Mouse (Mus musculus) brain, adult 2 months (tissue): ENCODE results near the gene Glrx3.
"Not testable (repeated sequence)": the region's sequence is repeated elsewhere in the genome, so short reads cannot be mapped to it uniquely, and the experiment has no call there.

ENCODE experiments used
- DNase-seq: peaks from one replicate; pipeline ENCODE4 v3.0.0; 2011; ENCODE audit warnings: low read depth, low spot score

Glrx3 gene

GRCm38 (mm10) chr7:137437440-137438178 is at the start of gene Glrx3:
Gene Glrx3 (plus strand): TSS chr7:137437614.
- peak; percentile 97 for DNase-seq

DNA sequence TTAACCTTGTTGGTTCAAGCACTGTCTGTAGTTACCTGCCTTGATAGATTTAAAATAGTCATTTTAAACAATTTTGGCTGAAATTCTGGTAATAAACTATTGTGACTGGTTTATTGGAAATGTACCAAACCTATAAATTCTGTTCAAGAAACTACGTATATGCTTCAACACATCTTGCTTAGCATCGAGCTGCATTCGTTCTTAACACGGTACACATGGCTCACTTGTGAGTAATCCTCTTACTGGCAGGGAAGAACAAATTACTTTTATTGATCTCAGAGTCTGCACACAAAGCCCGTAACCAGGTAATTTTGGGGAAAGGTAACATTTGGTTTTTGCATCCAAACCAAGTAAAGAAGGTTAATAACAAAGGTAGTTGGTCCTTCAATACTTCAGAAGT is 49.6 kb upstream of the Glrx3 start:
- no peak for DNase-seq

- no peak for DNase-seq
Observed at GRCm38 (mm10) chr7:137395421-137395820, 42.0 kb upstream of the Glrx3 start.

GRCm38 (mm10) chr7:137397361-137397910 is 40.0 kb upstream of the Glrx3 start:
- DNase-seq: no peak

- no peak for DNase-seq
Observed at GRCm38 (mm10) chr7:137398973-137399372, 38.4 kb upstream of the Glrx3 start.

DNA sequence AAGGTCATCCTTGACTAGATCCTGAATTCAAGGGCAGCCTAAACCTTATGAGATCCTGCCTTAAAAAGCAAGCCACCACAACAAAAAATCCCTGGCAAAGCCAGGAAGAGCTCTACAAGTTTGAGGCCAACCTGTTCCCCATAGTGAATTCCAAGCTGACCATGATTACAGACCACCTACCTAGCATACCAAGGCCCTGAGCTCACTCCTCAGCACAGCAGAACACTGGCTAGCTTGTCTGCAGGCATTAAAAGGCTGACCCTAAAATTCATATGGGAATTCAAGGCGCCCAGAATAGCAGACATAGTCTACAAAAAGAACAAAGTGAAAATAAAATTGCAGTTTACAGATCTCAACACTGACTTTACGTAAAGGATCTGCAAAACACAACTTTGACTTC is 33.3 kb upstream of the Glrx3 start:
- no peak for DNase-seq

GRCm38 (mm10) chr7:137407428-137408058 is 29.9 kb upstream of the Glrx3 start:
- no peak for DNase-seq

DNA sequence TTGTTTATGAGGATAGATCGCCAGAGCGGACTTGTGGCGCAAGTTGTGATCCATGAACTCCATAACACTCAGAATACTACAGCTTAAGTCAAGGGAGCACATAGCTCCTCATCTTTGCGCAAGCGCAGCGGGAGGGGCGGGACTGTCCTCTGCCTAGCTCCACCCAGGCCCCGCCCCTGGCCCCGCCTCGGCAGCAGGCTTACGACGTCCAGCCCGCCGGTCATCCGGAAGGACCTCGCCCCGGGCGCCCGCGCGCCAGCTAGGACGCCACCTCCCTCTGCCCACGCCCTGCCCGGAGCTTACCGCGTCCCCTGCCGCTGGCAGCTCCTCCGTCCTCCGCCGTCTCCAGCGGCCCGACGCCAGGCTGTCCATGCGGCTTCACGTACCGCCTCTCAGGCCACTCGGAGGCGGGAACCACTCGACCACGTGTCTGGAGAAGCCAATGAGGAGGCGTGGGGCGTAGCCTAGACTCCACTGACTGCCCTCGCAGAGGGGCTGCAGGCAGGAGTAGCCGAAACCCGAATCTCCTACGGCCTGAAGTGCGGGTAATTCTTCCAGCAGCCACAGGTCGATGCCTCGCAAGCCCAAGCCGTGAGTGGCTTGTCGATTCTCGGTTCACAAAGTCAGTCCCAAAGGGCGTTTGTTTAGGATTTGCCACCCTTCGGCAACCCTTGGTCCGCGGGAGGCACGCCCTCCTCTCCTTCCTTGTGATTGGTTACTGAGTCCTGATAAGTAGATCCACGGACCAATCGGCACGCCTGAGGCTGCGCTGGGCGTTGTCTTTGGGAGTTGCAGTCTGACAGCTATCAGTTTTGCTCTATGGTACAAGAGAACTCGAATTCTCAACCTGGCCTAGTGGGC is 26.8 kb upstream of the Glrx3 start, which contains the start of gene 9430038I01Rik:
Gene 9430038I01Rik (minus strand): TSS at position 426 of the 861 bp plus-strand sequence.
- peak; percentile 98 for DNase-seq

DNA sequence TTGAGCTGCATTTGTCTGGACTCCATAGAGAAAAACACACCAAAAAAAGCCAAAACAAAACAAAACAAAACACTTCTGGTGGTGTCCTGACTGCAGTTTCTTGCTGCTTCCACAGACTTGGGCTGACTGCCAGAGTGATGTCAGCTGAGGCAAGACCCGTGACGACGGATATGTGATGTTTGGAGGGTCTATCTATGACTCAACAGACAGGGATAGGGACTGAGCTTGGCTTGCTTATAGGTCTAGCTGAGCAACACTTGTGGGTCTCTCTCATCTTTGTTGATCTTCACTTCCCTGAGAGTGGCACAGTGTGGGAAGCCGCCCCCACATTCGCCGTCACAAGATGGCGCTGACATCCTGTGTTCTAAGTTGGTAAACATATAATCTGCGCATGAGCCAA is 22.7 kb upstream of the Glrx3 start:
- no peak for DNase-seq

DNA sequence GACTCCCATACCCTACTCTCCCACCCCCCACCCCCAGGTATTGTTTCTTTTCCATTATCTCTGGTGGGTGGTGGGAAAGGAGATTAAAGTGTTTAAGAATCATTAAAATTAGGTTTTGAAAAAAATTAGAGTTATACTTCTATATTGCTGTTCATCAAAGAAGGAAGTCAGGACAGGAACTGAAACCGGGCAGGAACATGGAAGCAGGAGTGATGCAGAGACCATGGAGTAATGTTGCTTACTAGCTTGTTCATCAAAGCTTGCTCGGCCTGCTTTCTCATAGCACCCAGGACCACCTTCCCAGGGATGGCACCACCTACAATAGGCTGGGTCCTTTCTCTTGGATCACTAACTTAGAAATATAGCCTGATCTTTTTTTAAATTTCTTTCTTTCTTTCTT is 16.9 kb upstream of the Glrx3 start:
- no peak for DNase-seq

GRCm38 (mm10) chr7:137421236-137421635 is 16.2 kb upstream of the Glrx3 start:
- no peak for DNase-seq

DNA sequence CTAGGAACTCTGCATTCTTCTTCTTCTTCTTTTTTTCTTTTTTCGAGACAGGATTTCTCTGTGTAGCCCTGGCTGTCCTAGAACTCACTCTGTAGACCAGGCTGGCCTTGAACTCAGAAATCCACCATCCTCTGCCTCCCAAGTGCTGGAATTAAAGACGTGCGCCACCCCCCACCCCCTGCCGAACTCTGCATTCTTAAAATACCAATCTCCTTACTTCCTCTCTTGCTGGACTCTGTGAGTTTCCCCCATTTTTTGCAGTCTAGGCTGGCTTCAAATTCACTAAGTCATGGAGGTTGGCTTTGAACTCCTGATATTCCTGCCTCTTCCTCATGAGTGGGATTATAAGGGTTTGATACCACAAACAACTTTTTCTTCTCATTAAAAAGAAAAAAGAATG is 10.7 kb upstream of the Glrx3 start:
- DNase-seq: no peak

- no peak for DNase-seq
Observed at GRCm38 (mm10) chr7:137431769-137432603, 5.4 kb upstream of the Glrx3 start.

DNA sequence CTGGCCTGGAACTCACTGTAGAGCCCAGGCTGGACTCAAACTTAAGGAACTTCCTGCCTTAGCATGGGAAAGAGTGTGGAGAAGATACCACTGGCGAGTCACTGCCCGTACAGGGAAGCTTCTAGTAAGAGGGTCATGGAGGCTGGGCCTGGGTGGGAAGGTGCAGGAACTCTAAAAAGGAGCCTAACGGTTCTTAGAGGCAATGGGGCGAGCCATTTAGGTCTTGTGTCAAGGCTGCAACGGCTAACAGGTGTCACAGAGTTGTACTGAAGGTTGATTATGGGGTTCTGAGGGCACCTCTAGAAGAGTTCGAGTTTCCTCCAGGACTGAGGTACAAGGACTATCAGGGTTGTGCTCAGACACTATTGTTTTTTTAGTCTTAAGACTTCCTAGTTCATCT is 513 bp upstream of the Glrx3 start:
- DNase-seq: no peak

GRCm38 (mm10) chr7:137438179-137438550 is 751 bp downstream of the Glrx3 start:
- peak; percentile 82 for DNase-seq

GRCm38 (mm10) chr7:137438962-137439361 is 1.5 kb downstream of the Glrx3 start:
- DNase-seq: not testable (repeated sequence)

GRCm38 (mm10) chr7:137442951-137443350 is 5.5 kb downstream of the Glrx3 start:
- no peak for DNase-seq

DNA sequence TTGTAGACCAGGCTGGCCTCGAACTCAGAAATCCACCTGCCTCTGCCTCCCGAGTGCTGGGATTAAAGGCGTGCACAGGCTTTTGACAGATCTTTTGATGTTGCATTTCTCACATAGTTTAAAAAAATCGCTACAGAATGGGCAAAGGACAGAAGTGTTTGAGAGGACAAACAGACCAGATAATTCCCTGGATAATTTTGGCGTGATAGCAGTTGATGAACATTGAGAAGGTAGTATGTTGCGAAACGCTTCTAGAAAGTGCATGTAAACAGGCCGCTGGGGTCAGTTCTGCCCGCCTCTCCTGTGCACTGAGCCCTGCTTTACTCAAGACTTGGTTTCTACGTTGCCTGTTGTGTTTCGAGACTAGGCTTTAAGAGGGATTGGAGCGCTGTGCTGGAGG is 7.9 kb downstream of the Glrx3 start:
- DNase-seq: no peak

- DNase-seq: no peak
Observed at GRCm38 (mm10) chr7:137461396-137461795, 24.0 kb downstream of the Glrx3 start.

DNA sequence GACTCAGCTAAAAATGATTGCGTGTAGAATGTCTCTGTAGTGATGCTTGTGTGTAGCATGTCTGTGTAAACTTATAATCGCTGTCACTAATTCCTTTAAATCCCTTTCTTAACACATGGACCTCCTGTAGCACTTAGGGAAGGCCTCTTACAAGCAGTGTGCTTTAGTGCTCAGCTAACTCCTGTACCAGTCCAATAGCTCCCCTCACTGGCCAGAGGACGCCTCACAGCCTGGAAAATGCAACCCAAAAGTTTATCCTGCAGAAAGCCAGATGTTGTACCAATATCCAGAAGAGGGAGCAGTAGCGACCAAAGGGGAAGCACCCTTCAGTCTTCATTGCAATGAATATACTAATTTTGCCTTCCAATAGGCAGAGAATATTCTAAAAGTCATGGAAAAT is 30.8 kb downstream of the Glrx3 start:
- DNase-seq: peak; percentile 75
